Mouse (Mus musculus): ENCODE results near the gene Mfsd7a.
"Not testable (repeated sequence)": the region's sequence is repeated elsewhere in the genome, so short reads cannot be mapped to it uniquely, and the experiment has no call there.

The Mfsd7a gene

GRCm38 (mm10) chr5:108448785-108449668 is at the start of gene Mfsd7a:
Gene Mfsd7a (minus strand): TSS chr5:108448891.
- DNase-seq (ENCODE audit: low read depth, low spot score): peak; percentile 44

GRCm38 (mm10) chr5:108486148-108486547 is 37.5 kb upstream of the Mfsd7a start:
- DNase-seq (ENCODE audit: low read depth, low spot score): not testable (repeated sequence)

GRCm38 (mm10) chr5:108485239-108485638 is 36.5 kb upstream of the Mfsd7a start:
- DNase-seq (ENCODE audit: low read depth, low spot score): peak; percentile 17

- no peak for DNase-seq (ENCODE audit: low read depth, low spot score)
These were observed 34.3 kb upstream of the Mfsd7a start for GRCm38 (mm10) chr5:108483006-108483405.

GRCm38 (mm10) chr5:108475977-108476376 is 27.3 kb upstream of the Mfsd7a start:
- no peak for DNase-seq (ENCODE audit: low read depth, low spot score)

- DNase-seq (ENCODE audit: low read depth, low spot score): no peak
These were observed 25.0 kb upstream of the Mfsd7a start for GRCm38 (mm10) chr5:108473737-108474136.

- no peak for DNase-seq (ENCODE audit: low read depth, low spot score)
These were observed 20.9 kb upstream of the Mfsd7a start for GRCm38 (mm10) chr5:108469617-108470016.

- no peak for DNase-seq (ENCODE audit: low read depth, low spot score)
These were observed 18.0 kb upstream of the Mfsd7a start for GRCm38 (mm10) chr5:108466647-108467046.

- DNase-seq (ENCODE audit: low read depth, low spot score): no peak
These were observed 16.6 kb upstream of the Mfsd7a start for GRCm38 (mm10) chr5:108465131-108465891.

GRCm38 (mm10) chr5:108462446-108462845 is 13.8 kb upstream of the Mfsd7a start:
- no peak for DNase-seq (ENCODE audit: low read depth, low spot score)

GRCm38 (mm10) chr5:108461082-108462065 is 12.7 kb upstream of the Mfsd7a start, which contains the start of gene Pcgf3:
Gene Pcgf3 (plus strand): TSS chr5:108461232.
- DNase-seq (ENCODE audit: low read depth, low spot score): peak; percentile 93

- no peak for DNase-seq (ENCODE audit: low read depth, low spot score)
These were observed 11.8 kb upstream of the Mfsd7a start for GRCm38 (mm10) chr5:108460461-108460860.

- DNase-seq (ENCODE audit: low read depth, low spot score): no peak
These were observed 10.0 kb upstream of the Mfsd7a start for GRCm38 (mm10) chr5:108458706-108459105.

- no peak for DNase-seq (ENCODE audit: low read depth, low spot score)
These were observed 5.4 kb upstream of the Mfsd7a start for GRCm38 (mm10) chr5:108454094-108454493.

- no peak for DNase-seq (ENCODE audit: low read depth, low spot score)
These were observed 3.7 kb upstream of the Mfsd7a start for GRCm38 (mm10) chr5:108452422-108452821.

GRCm38 (mm10) chr5:108451611-108452010 is 2.9 kb upstream of the Mfsd7a start:
- no peak for DNase-seq (ENCODE audit: low read depth, low spot score)

- no peak for DNase-seq (ENCODE audit: low read depth, low spot score)
These were observed 2.3 kb upstream of the Mfsd7a start for GRCm38 (mm10) chr5:108450837-108451540.

- DNase-seq (ENCODE audit: low read depth, low spot score): no peak
These were observed 834 bp downstream of the Mfsd7a start for GRCm38 (mm10) chr5:108447857-108448256.

GRCm38 (mm10) chr5:108446973-108447372 is 1.7 kb downstream of the Mfsd7a start:
- DNase-seq (ENCODE audit: low read depth, low spot score): no peak

- DNase-seq (ENCODE audit: low read depth, low spot score): no peak
These were observed 12.6 kb downstream of the Mfsd7a start for GRCm38 (mm10) chr5:108436101-108436500.
